Comparison of ENCODE assay signal across 29 mouse cellular contexts in genomic region chr7:97661634-97662033, GRCm38 (mm10).
"Had no signal": no experiment of that assay in that cellular context is flagged by ENCODE, and none has a peak within 500 bp of the region (broad histone marks: within the 10 kb centered on the region; RNA-seq: fewer than 3 reads in every experiment).

No protein-coding gene starts in this region.

- H3K27ac ChIP-seq: left cerebral cortex, adult 2 months; limb, embryonic 10.5 days; limb, embryonic 12.5 days; limb, embryonic 13.5 days; limb, embryonic 15.5 days; liver, embryonic 13.5 days; liver, embryonic 14.5 days; liver, embryonic 15.5 days; lung, embryonic 15.5 days; macrophage; midbrain, embryonic 10.5 days; midbrain, embryonic 12.5 days; midbrain, embryonic 13.5 days; midbrain, embryonic 15.5 days; neural tube, embryonic 12.5 days had no signal

- H3K4me1 ChIP-seq: limb, embryonic 10.5 days; limb, embryonic 12.5 days; limb, embryonic 13.5 days; limb, embryonic 15.5 days; liver, embryonic 15.5 days; lung, embryonic 15.5 days; megakaryocyte, embryonic 14.5 days; midbrain, embryonic 10.5 days; midbrain, embryonic 12.5 days; midbrain, embryonic 13.5 days; midbrain, embryonic 15.5 days; neural tube, embryonic 12.5 days had no signal

- H3K4me3 ChIP-seq: left cerebral cortex, adult 2 months; limb, embryonic 10.5 days; limb, embryonic 12.5 days; limb, embryonic 13.5 days; limb, embryonic 15.5 days; liver, embryonic 13.5 days; liver, embryonic 15.5 days; lung, embryonic 15.5 days; megakaryocyte, embryonic 14.5 days; midbrain, embryonic 10.5 days; midbrain, embryonic 12.5 days; midbrain, embryonic 13.5 days; midbrain, embryonic 15.5 days; myocyte; neural tube, embryonic 12.5 days had no signal

- H3K9me3 ChIP-seq: limb, embryonic 10.5 days; limb, embryonic 12.5 days; limb, embryonic 13.5 days; limb, embryonic 15.5 days; liver, embryonic 13.5 days; liver, embryonic 15.5 days; lung, embryonic 15.5 days; megakaryocyte, embryonic 14.5 days; midbrain, embryonic 10.5 days; midbrain, embryonic 12.5 days; midbrain, embryonic 13.5 days; midbrain, embryonic 15.5 days; neural tube, embryonic 12.5 days had no signal

- H3K9ac ChIP-seq: limb, embryonic 12.5 days; limb, embryonic 13.5 days; limb, embryonic 15.5 days; liver, embryonic 13.5 days; liver, embryonic 14.5 days; liver, embryonic 15.5 days; lung, embryonic 14.5 days; lung, embryonic 15.5 days; midbrain, embryonic 12.5 days; midbrain, embryonic 13.5 days; midbrain, embryonic 15.5 days; neural tube, embryonic 12.5 days had no signal

- ATAC-seq: lung, postnatal 0 days; midbrain, embryonic 13.5 days; midbrain, embryonic 15.5 days; midbrain, embryonic 16.5 days had no signal

- H3K4me2 ChIP-seq: limb, embryonic 12.5 days; limb, embryonic 13.5 days; limb, embryonic 15.5 days; liver, embryonic 13.5 days; liver, embryonic 15.5 days; lung, embryonic 14.5 days; lung, embryonic 15.5 days; midbrain, embryonic 11.5 days; midbrain, embryonic 12.5 days; midbrain, embryonic 13.5 days; midbrain, embryonic 15.5 days; neural tube, embryonic 12.5 days had no signal

- DNase-seq: left cerebral cortex, postnatal 4 days; liver, embryonic 13.5 days; lung, adult 18-20 months; lung, adult 2 months; lung, embryonic 14.5 days; lung, postnatal 10 days; lung, postnatal 14 days; lung, postnatal 36 days; lung, postnatal 4 days; midbrain, embryonic 14.5 days had no signal

- H3K27me3 ChIP-seq: limb, embryonic 12.5 days; limb, embryonic 13.5 days; limb, embryonic 15.5 days; liver, embryonic 13.5 days; liver, embryonic 15.5 days; lung, embryonic 15.5 days; megakaryocyte, embryonic 14.5 days; midbrain, embryonic 12.5 days; midbrain, embryonic 13.5 days; midbrain, embryonic 15.5 days; neural tube, embryonic 12.5 days had no signal
